Mouse (Mus musculus) kidney, adult 2 months (tissue): ENCODE measurements around the gene Ppp1r14b. TPM values are rescaled to one million over a fixed set of nuclear protein-coding genes. Genes with fewer than 3 reads are reported as not detected.
A peak's percentile ranks its signal among the peaks of the same experiment; 100 is the strongest.

Source experiments
- DNase-seq: peaks from one replicate; pipeline ENCODE4 v3.0.0; 2021
- H3K27ac ChIP-seq: fragments of 200-500 bp; 2 replicates; pipeline ENCODE4 v1.5.1; 2012; ENCODE audit warnings: low read depth, low read length, control low read depth, inconsistent platforms; ENCODE audit not compliant: insufficient read depth
- H3K27me3 ChIP-seq: fragments of 200-500 bp; replicated peaks from 2 replicates; pipeline ENCODE4 v1.6.1; 2012; ENCODE audit warnings: mild to moderate bottlenecking, moderate library complexity, low read length, inconsistent platforms; ENCODE audit not compliant: control insufficient read depth, insufficient read depth
- H3K36me3 ChIP-seq: fragments of 200-500 bp; 2 replicates; pipeline ENCODE4 v1.6.1; 2012; ENCODE audit warnings: mild to moderate bottlenecking, moderate library complexity, low read length, inconsistent platforms; ENCODE audit not compliant: control insufficient read depth, insufficient read depth
- H3K4me1 ChIP-seq: fragments of 200-500 bp; 2 replicates; pipeline ENCODE4 v1.6.1; 2011; ENCODE audit warnings: low read length; ENCODE audit not compliant: control insufficient read depth, insufficient read depth
- H3K4me3 ChIP-seq: fragments of 200-500 bp; 2 replicates; pipeline ENCODE4 v1.5.1; 2011; ENCODE audit warnings: mild to moderate bottlenecking, low read depth, low read length, control low read depth; ENCODE audit not compliant: insufficient read depth
- CTCF ChIP-seq: fragments of 200-500 bp; conservative IDR thresholded peaks from 2 replicates; pipeline ENCODE4 v1.5.1; 2011; ENCODE audit warnings: low read depth, mild to moderate bottlenecking, control low read depth, low read length, moderate library complexity, mixed read lengths; ENCODE audit not compliant: insufficient read depth, insufficient read length
- POLR2A ChIP-seq: fragments of 200-500 bp; IDR thresholded peaks from one replicate; pipeline ENCODE4 v1.6.1; 2011; ENCODE audit warnings: low read depth, low read length, control low read depth
- WGBS: fragments of 180-500 bp; shearing (Covaris S2); methylation state at CpG from one replicate; pipeline ENCODE4 v1.1.7; 2018; 5-methylcytosine and 5-hydroxymethylcytosine counted together
- polyA plus RNA-seq: library from polyadenylated mRNA; depleted of rRNA; stranded (reverse); fragments of >200 nt; gene quantifications from 2 replicates; pipeline ENCODE4 v1.2.3, GENCODE M21; 2012

Gene Ppp1r14b
- polyA plus RNA-seq, 1 experiment = 55.3 TPM

- Histone ChIP-seq H3K27me3 (no peaks in the 10 kb centered on the region), H3K36me3 (peaks cover under 1% of the 10 kb centered on the region; the same call in 1 of the 2 replicates), H3K4me1 (peaks cover 8% of the 10 kb centered on the region; the same call in 1 of the 2 replicates), H3K4me3 (no peak overlapping the region), H3K27ac (no peak overlapping the region)
- no peak for TF ChIP-seq CTCF
- no peak for TF ChIP-seq POLR2A
- DNase-seq = no peak
- 26% methylated on average over 11 of the region's 11 CpGs for WGBS
Observed at GRCm38 (mm10) chr19:6970460-6971085, 4.2 kb upstream of the Ppp1r14b start.

GRCm38 (mm10) chr19:6971644-6972043 lies 3.1 kb upstream of the Ppp1r14b start:
- DNase-seq = no peak
- Histone ChIP-seq H3K27me3 (no peaks in the 10 kb centered on the region), H3K36me3 (no peaks in the 10 kb centered on the region), H3K4me1 (peaks cover 14% of the 10 kb centered on the region; the same call in 1 of the 2 replicates), H3K27ac (no peak overlapping the region), H3K4me3 (no peak overlapping the region)
- TF ChIP-seq CTCF = no peak
- TF ChIP-seq POLR2A = no peak
- WGBS = 40% methylated on average over 6 of the region's 6 CpGs

GRCm38 (mm10) chr19:6972247-6972917 lies 2.4 kb upstream of the Ppp1r14b start:
- no peak for DNase-seq
- no peak overlapping the region for H3K4me3 ChIP-seq
- H3K4me1 ChIP-seq = peaks cover 16% of the 10 kb centered on the region; the same call in 1 of the 2 replicates
- no peak for TF ChIP-seq CTCF
- no peak overlapping the region for H3K27ac ChIP-seq
- 84% methylated on average over 13 of the region's 13 CpGs for WGBS
- no peaks in the 10 kb centered on the region for H3K36me3 ChIP-seq
- no peaks in the 10 kb centered on the region for H3K27me3 ChIP-seq

- TF ChIP-seq POLR2A (no peak), CTCF (no peak)
- Histone ChIP-seq H3K27me3 (no peaks in the 10 kb centered on the region), H3K4me3 (no peak overlapping the region), H3K27ac (no peak overlapping the region), H3K4me1 (peaks cover 16% of the 10 kb centered on the region; the same call in 1 of the 2 replicates), H3K36me3 (no peaks in the 10 kb centered on the region)
- 38% methylated on average over 12 of the region's 12 CpGs for WGBS
- DNase-seq = no peak
Observed at GRCm38 (mm10) chr19:6973581-6974190, 1.1 kb upstream of the Ppp1r14b start.

- peak; percentile 54 for DNase-seq
- no peaks in the 10 kb centered on the region for H3K36me3 ChIP-seq
- peak within 1 kb of the TSS; percentile 84 for H3K4me3 ChIP-seq
- peaks cover 15% of the 10 kb centered on the region; the same call in 1 of the 2 replicates for H3K4me1 ChIP-seq
- no peaks in the 10 kb centered on the region for H3K27me3 ChIP-seq
- TF ChIP-seq CTCF (0 out of 2 replicates have a peak, but pooled peaks have one; percentile 16), POLR2A (no peak)
- peak within 1 kb of the TSS; percentile 77 for H3K27ac ChIP-seq
- 1% methylated on average over 16 of the region's 16 CpGs for WGBS
Observed at GRCm38 (mm10) chr19:6975537-6976521, 1.1 kb downstream of the Ppp1r14b start, which contains the start of gene Plcb3. TSS of gene Plcb3 (minus strand) at chr19:6976470.

- Histone ChIP-seq H3K4me1 (peaks cover 18% of the 10 kb centered on the region; the same call in 1 of the 2 replicates), H3K36me3 (no peaks in the 10 kb centered on the region), H3K4me3 (no peak overlapping the region), H3K27me3 (no peaks in the 10 kb centered on the region), H3K27ac (no peak overlapping the region)
- DNase-seq = no peak
- TF ChIP-seq POLR2A = no peak
- no peak for TF ChIP-seq CTCF
- 89% methylated on average over 13 of the region's 13 CpGs for WGBS
Observed at GRCm38 (mm10) chr19:6977759-6978638, 3.2 kb downstream of the Ppp1r14b start.
